Mouse (Mus musculus): ENCODE results near the gene Rras.

- TF ChIP-seq CTCF (IDR thresholded peaks at IDR 0.05; ENCODE audit: control insufficient read depth, insufficient read depth, low read length): no peak
- no peak for TF ChIP-seq POLR2A (IDR thresholded peaks at IDR 0.05; ENCODE audit: borderline replicate concordance, control insufficient read depth, low read depth, low read length)
These were observed 36.2 kb upstream of the Rras start for GRCm38 (mm10) chr7:44981539-44981938.
